Mouse (Mus musculus): ENCODE measurements at regions not wholly inside any gene's neighbourhood (a gene's known extent, or its start where the extent isn't known, plus 50 kb on each side); places are given as distances from the start of the nearest gene placed in this dataset.

GRCm38 (mm10) chr1:185834171-185834570, 282.9 kb downstream of the Lyplal1 start:
- no peak for TF ChIP-seq CTCF (IDR thresholded peaks at IDR 0.05; ENCODE audit: low read depth)
- no peak for TF ChIP-seq EP300 (IDR thresholded peaks at IDR 0.05; ENCODE audit: low read depth)
